Mouse (Mus musculus) ES-Bruce4 (cell line): Measurements from ENCODE around the gene Fads6.

Experiments used
- CTCF ChIP-seq: IDR thresholded peaks from one replicate; pipeline ENCODE4 v1.8.1; 2011; ENCODE audit warnings: low read depth, low read length
- POLR2A ChIP-seq: IDR thresholded peaks from one replicate; pipeline ENCODE4 v1.8.1; 2011; ENCODE audit warnings: low read length; ENCODE audit not compliant: insufficient read depth

DNA sequence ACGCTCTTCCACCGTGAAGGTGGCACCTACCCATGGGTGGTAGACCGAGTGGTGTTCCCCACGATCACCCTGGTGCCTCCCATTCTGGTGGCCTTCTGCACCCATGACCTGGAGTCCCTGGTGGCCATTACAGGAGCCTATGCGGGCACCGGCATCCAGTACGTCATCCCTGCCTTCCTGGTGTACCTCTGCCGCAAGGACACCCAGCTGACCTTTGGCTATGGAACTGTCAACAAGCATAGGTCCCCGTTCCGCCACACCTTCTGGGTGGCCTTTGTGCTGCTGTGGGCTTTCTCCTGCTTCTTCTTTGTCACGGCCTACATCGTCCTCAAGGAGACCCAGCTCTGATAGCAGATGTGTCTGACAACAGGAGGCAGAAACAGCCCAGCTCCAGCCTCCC lies 53.7 kb downstream of the Fads6 start:
- TF ChIP-seq CTCF: no peak
- no peak for TF ChIP-seq POLR2A
